Mouse (Mus musculus) CH12.LX (cell line): ENCODE measurements around the gene Ghdc. TPM values are rescaled to one million over a fixed set of nuclear protein-coding genes. Genes with fewer than 3 reads are reported as not detected.

ENCODE experiments used
- DNase-seq: peaks from one replicate; pipeline ENCODE4 v3.0.0-alpha.2; 2013; ENCODE audit errors: extremely low read depth
- H3K27ac ChIP-seq: 2 replicates; pipeline ENCODE4 v1.5.1; 2012; ENCODE audit warnings: low read depth, mild to moderate bottlenecking, control low read depth, moderate library complexity; ENCODE audit not compliant: insufficient read depth
- H3K27me3 ChIP-seq: replicated peaks from 2 replicates; pipeline ENCODE3; 2012; ENCODE audit warnings: inconsistent platforms
- H3K36me3 ChIP-seq, 2 experiments: replicated peaks in 1 of 2; 2 replicates each; pipeline versions ENCODE3 to v1.6.1; 2012; ENCODE audit warnings: inconsistent platforms in 1 of 2, low read length in 1 of 2, mild to moderate bottlenecking in 1 of 2, mixed read lengths in 1 of 2, moderate library complexity in 1 of 2; ENCODE audit not compliant: control insufficient read depth in 1 of 2, insufficient read depth in 1 of 2
- H3K4me1 ChIP-seq, 2 experiments: 2 replicates each; pipeline ENCODE4 v1.6.1; 2012; ENCODE audit warnings: inconsistent platforms in 1 of 2, moderate library complexity in 1 of 2; ENCODE audit not compliant: insufficient read depth in 2 of 2, control insufficient read depth in 1 of 2
- H3K4me2 ChIP-seq: 2 replicates; pipeline ENCODE4 v1.6.1; 2012; ENCODE audit warnings: low read depth, mild to moderate bottlenecking, control low read depth; ENCODE audit not compliant: poor library complexity, insufficient read depth, severe bottlenecking
- H3K4me3 ChIP-seq, 3 experiments: fragments of 150-350 bp in 1 of 3; sonication (generic) in 1 of 3; replicated peaks in 1 of 3; 2 replicates each; pipeline versions ENCODE3 to v1.5.1; 2011 to 2012; ENCODE audit warnings: low read depth in 2 of 3, low read length in 2 of 3, mild to moderate bottlenecking in 2 of 3, moderate library complexity in 2 of 3, control low read depth in 1 of 3, improper control_type of control experiment in 1 of 3, inconsistent platforms in 1 of 3, mixed read lengths in 1 of 3; ENCODE audit not compliant: poor library complexity in 1 of 3
- H3K79me2 ChIP-seq: replicated peaks from 2 replicates; pipeline ENCODE4 v1.6.1; 2012; ENCODE audit warnings: mild to moderate bottlenecking, moderate library complexity; ENCODE audit not compliant: control insufficient read depth, poor library complexity, insufficient read depth, severe bottlenecking; ENCODE audit errors: extremely low read depth
- H3K9ac ChIP-seq: 2 replicates; pipeline ENCODE4 v1.6.1; 2012; ENCODE audit warnings: low read depth, mild to moderate bottlenecking, control low read depth, moderate library complexity; ENCODE audit not compliant: insufficient read depth
- H3K9me3 ChIP-seq: replicated peaks from 2 replicates; pipeline ENCODE3; 2012; ENCODE audit warnings: low read length, inconsistent platforms, mixed read lengths
- CTCF ChIP-seq, 2 experiments: IDR thresholded peaks in 1 of 2; conservative IDR thresholded peaks in 1 of 2; 2 replicates each; pipeline ENCODE4 v1.5.1; 2011 to 2012; ENCODE audit warnings: low read depth in 2 of 2, low read length in 2 of 2, improper control_type of control experiment in 1 of 2, inconsistent platforms in 1 of 2, mild to moderate bottlenecking in 1 of 2, moderate library complexity in 1 of 2
- ELF1 ChIP-seq: IDR thresholded peaks from 2 replicates; pipeline ENCODE4 v1.6.1; 2014; ENCODE audit warnings: low read depth, mild to moderate bottlenecking, inconsistent platforms, low read length, improper control_type of control experiment
- EP300 ChIP-seq: IDR thresholded peaks from 2 replicates; pipeline ENCODE4 v1.6.1; 2011; ENCODE audit warnings: low read length, improper control_type of control experiment
- GABPA ChIP-seq: IDR thresholded peaks from 2 replicates; pipeline ENCODE4 v1.6.1; 2012; ENCODE audit warnings: low read depth, low read length, improper control_type of control experiment, inconsistent platforms; ENCODE audit not compliant: insufficient replicate concordance
- MAX ChIP-seq: IDR thresholded peaks from 2 replicates; pipeline ENCODE4 v1.6.1; 2011; ENCODE audit warnings: low read length, improper control_type of control experiment
- MAZ ChIP-seq: IDR thresholded peaks from 2 replicates; pipeline ENCODE4 v1.6.1; 2012; ENCODE audit warnings: low read depth, mild to moderate bottlenecking, inconsistent platforms, low read length, improper control_type of control experiment, moderate library complexity
- NELFE ChIP-seq: IDR thresholded peaks from 2 replicates; pipeline ENCODE4 v1.6.1; 2011; ENCODE audit warnings: low read depth, low read length, improper control_type of control experiment
- POLR2AphosphoS2 ChIP-seq: IDR thresholded peaks from 2 replicates; pipeline ENCODE4 v1.6.1; 2011; ENCODE audit warnings: low read depth, low read length, improper control_type of control experiment
- SMC3 ChIP-seq: IDR thresholded peaks from 2 replicates; pipeline ENCODE4 v1.6.1; 2011; ENCODE audit warnings: low read depth, low read length, improper control_type of control experiment
- TBP ChIP-seq: conservative IDR thresholded peaks from 2 replicates; pipeline ENCODE4 v1.6.1; 2011; ENCODE audit warnings: low read depth, low read length, improper control_type of control experiment
- TCF12 ChIP-seq: IDR thresholded peaks from 2 replicates; pipeline ENCODE4 v1.6.1; 2014; ENCODE audit warnings: low read depth, mild to moderate bottlenecking, inconsistent platforms, low read length, improper control_type of control experiment
- UBTF ChIP-seq: IDR thresholded peaks from 2 replicates; pipeline ENCODE4 v1.6.1; 2012; ENCODE audit warnings: low read depth, mild to moderate bottlenecking, inconsistent platforms, low read length, improper control_type of control experiment, moderate library complexity
- USF2 ChIP-seq: conservative IDR thresholded peaks from 2 replicates; pipeline ENCODE4 v1.6.1; 2011; ENCODE audit warnings: low read depth, low read length, improper control_type of control experiment
- ZC3H11A ChIP-seq: IDR thresholded peaks from 2 replicates; pipeline ENCODE4 v1.6.1; 2012; ENCODE audit warnings: low read depth, mild to moderate bottlenecking, inconsistent platforms, low read length, improper control_type of control experiment
- ZMIZ1 ChIP-seq: IDR thresholded peaks from 2 replicates; pipeline ENCODE4 v1.6.1; 2012; ENCODE audit warnings: low read depth, mild to moderate bottlenecking, inconsistent platforms, low read length, improper control_type of control experiment
- ZNF384 ChIP-seq: IDR thresholded peaks from 2 replicates; pipeline ENCODE4 v1.6.1; 2012; ENCODE audit warnings: low read depth, low read length, improper control_type of control experiment, inconsistent platforms
- dilution Hi-C: fragments of 300-500 bp; cut with MboI; formaldehyde crosslinking; loops from 2 replicates; pipeline ENCODE4 v1.14.3; 2020; ENCODE audit warnings: low sequenced_read_pairs; ENCODE audit not compliant: extremely low pct_unique_long_range_greater_than_20kb, extremely low pct_ligation_motif_present
- in situ Hi-C: fragments of 300-500 bp; cut with MboI; formaldehyde crosslinking; loops from 3 replicates; pipeline ENCODE4 v1.14.3; 2019; ENCODE audit warnings: low sequenced_read_pairs, low pct_ligation_motif_present, low pct_unique_long_range_greater_than_20kb, mixed read lengths
- polyA plus RNA-seq: library from polyadenylated mRNA; unstranded; fragments of >175 nt; gene quantifications from 2 replicates; pipeline ENCODE4 v1.2.1, GENCODE M21; 2012; ENCODE audit warnings: low read depth; ENCODE audit not compliant: insufficient read length
- total RNA-seq, 2 experiments: library from RNA; depleted of rRNA; stranded (reverse); fragments of 300-350 nt in 1 of 2; fragments of >200 nt in 1 of 2; gene quantifications; 2 replicates each; pipeline ENCODE4 v1.2.3; 2012 to 2014

The Ghdc gene
- total and polyA plus RNA-seq, 3 experiments = 10.9 to 17.9 (median 16.6) TPM

- H3K9me3 ChIP-seq = no peaks in the 10 kb centered on the region
- in situ Hi-C loops (no loop called here), dilution Hi-C loops (no loop called here)
- H3K36me3 ChIP-seq = peaks cover 27 to 81% of the 10 kb centered on the region in 2 experiments
- no peak for DNase-seq
- H3K9ac ChIP-seq = no peak overlapping the region
- TF ChIP-seq GABPA (no peak), NELFE (no peak), ZC3H11A (no peak), USF2 (no peak), POLR2AphosphoS2 (no peak), ZNF384 (no peak), UBTF (no peak)
- no peak overlapping the region for H3K27ac ChIP-seq
- peaks cover 0 to 4% of the 10 kb centered on the region in 2 experiments; a peak in 1 of 4 replicates for H3K4me1 ChIP-seq
- H3K27me3 ChIP-seq = no peaks in the 10 kb centered on the region
- no peak overlapping the region for H3K4me3 ChIP-seq
- H3K4me2 ChIP-seq = no peak overlapping the region
- no peaks in the 10 kb centered on the region for H3K79me2 ChIP-seq
Measured at GRCm38 (mm10) chr11:100784286-100784685, 13.5 kb upstream of the Ghdc start.

- Histone ChIP-seq H3K27me3 (no peaks in the 10 kb centered on the region), H3K9ac (no peak overlapping the region), H3K36me3 (peaks cover 16 to 70% of the 10 kb centered on the region in 2 experiments), H3K4me3 (no peak overlapping the region), H3K79me2 (no peaks in the 10 kb centered on the region), H3K9me3 (no peaks in the 10 kb centered on the region), H3K4me1 (peaks cover 0 to 4% of the 10 kb centered on the region in 2 experiments; a peak in 1 of 4 replicates), H3K27ac (no peak overlapping the region), H3K4me2 (no peak overlapping the region)
- in situ Hi-C loops = no loop called here
- DNase-seq = no peak
- no peak for TF ChIP-seq TBP
- no peak for TF ChIP-seq ZC3H11A
- TF ChIP-seq MAZ = no peak
- no peak for TF ChIP-seq SMC3
- TF ChIP-seq NELFE = no peak
- TF ChIP-seq CTCF (conservative IDR thresholded peaks at IDR 0.05 in 1 of 2, IDR thresholded peaks at IDR 0.05 in 1 of 2; ENCODE audit: low read depth in 2 of 2, low read length in 2 of 2) = no peak
- TF ChIP-seq EP300 = no peak
- TF ChIP-seq ZNF384 = no peak
- no peak for TF ChIP-seq ZMIZ1
- TF ChIP-seq MAX = no peak
- TF ChIP-seq TCF12 = no peak
- TF ChIP-seq ELF1 = no peak
- dilution Hi-C loops = no loop called here
Measured at GRCm38 (mm10) chr11:100782568-100782967, 11.8 kb upstream of the Ghdc start.
